Mouse (Mus musculus) midbrain, embryonic 14.5 days (tissue): Measurements from ENCODE around the gene Oprd1. TPM values are rescaled to one million over a fixed set of nuclear protein-coding genes. Genes with fewer than 3 reads are reported as not detected.

Source experiments
- ATAC-seq: fragments of 200-750 bp; cut with Nextera tagmentation; 2 replicates; pipeline ENCODE4 v1.8.0; 2017; ENCODE audit warnings: moderate number of reproducible peaks, moderate library complexity; ENCODE audit not compliant: low FRiP score, low TSS enrichment
- DNase-seq: peaks from one replicate; pipeline ENCODE4 v3.0.0-alpha.2; 2015
- H3K27ac ChIP-seq: fragments of 300-500 bp; sonication (generic); replicated peaks from 2 replicates; pipeline ENCODE4 v1.5.1; 2014; ENCODE audit warnings: mild to moderate bottlenecking, low read depth, low read length, moderate library complexity
- H3K27me3 ChIP-seq: fragments of 300-500 bp; sonication (generic); 2 replicates; pipeline ENCODE4 v1.6.1; 2014; ENCODE audit warnings: low read length, control low read depth, mixed read lengths; ENCODE audit not compliant: control insufficient read depth, insufficient read depth
- H3K36me3 ChIP-seq: fragments of 300-500 bp; sonication (generic); 2 replicates; pipeline ENCODE4 v1.6.1; 2014; ENCODE audit warnings: low read length, control low read depth; ENCODE audit not compliant: control insufficient read depth, insufficient read depth
- H3K4me1 ChIP-seq: fragments of 300-500 bp; sonication (generic); 2 replicates; pipeline ENCODE4 v1.6.1; 2014; ENCODE audit warnings: mild to moderate bottlenecking, antibody characterized with exemption, low read length, control low read depth; ENCODE audit not compliant: control insufficient read depth, insufficient read depth
- H3K4me2 ChIP-seq: fragments of 300-500 bp; sonication (generic); 2 replicates; pipeline ENCODE4 v1.6.1; 2014; ENCODE audit warnings: mild to moderate bottlenecking, low read length, moderate library complexity
- H3K4me3 ChIP-seq: fragments of 300-500 bp; sonication (generic); replicated peaks from 2 replicates; pipeline ENCODE4 v1.5.1; 2014; ENCODE audit warnings: low read depth, low read length
- H3K9ac ChIP-seq: fragments of 300-500 bp; sonication (generic); replicated peaks from 2 replicates; pipeline ENCODE4 v1.6.1; 2014; ENCODE audit warnings: mild to moderate bottlenecking, low read length, moderate library complexity
- H3K9me3 ChIP-seq: fragments of 300-500 bp; sonication (generic); 2 replicates; pipeline ENCODE4 v1.6.1; 2016; ENCODE audit warnings: low read length, control low read depth, mixed read lengths; ENCODE audit not compliant: control insufficient read depth
- WGBS: fragments of 180-500 bp; shearing (Covaris S2); extraction: QIAGEN DNeasy Blood & Tissue Kit; methylation state at CpG from one replicate; pipeline ENCODE4 v1.1.7; 2014; 5-methylcytosine and 5-hydroxymethylcytosine counted together
- polyA plus RNA-seq: library from polyadenylated mRNA; unstranded; fragments of >200 nt; fragmentation: Nextera tagmentation; extraction: Ambion mirVana; gene quantifications from 2 replicates; pipeline ENCODE4 v1.2.1, GENCODE M21; 2014

Gene Oprd1
- polyA plus RNA-seq, 1 experiment from 2014 or later: 0.08 TPM

- WGBS: 86% methylated on average over 5 of the region's 5 CpGs
- no peak overlapping the region for H3K9ac ChIP-seq
- H3K4me2 ChIP-seq: no peak overlapping the region
- no peak overlapping the region for H3K27ac ChIP-seq
- H3K27me3 ChIP-seq: no peaks in the 10 kb centered on the region
- no peak for ATAC-seq
- H3K4me1 ChIP-seq: no peaks in the 10 kb centered on the region; the same call in 1 of the 2 replicates
- no peak for DNase-seq
- H3K9me3 ChIP-seq: no peaks in the 10 kb centered on the region
- no peak overlapping the region for H3K4me3 ChIP-seq
- H3K36me3 ChIP-seq: no peaks in the 10 kb centered on the region
These were observed 25.5 kb upstream of the Oprd1 start for GRCm38 (mm10) chr4:132169761-132170160.

- Histone ChIP-seq H3K4me1 (no peaks in the 10 kb centered on the region; the same call in 1 of the 2 replicates), H3K27ac (no peak overlapping the region), H3K9me3 (no peaks in the 10 kb centered on the region), H3K27me3 (no peaks in the 10 kb centered on the region), H3K4me2 (no peak overlapping the region), H3K4me3 (no peak overlapping the region), H3K9ac (no peak overlapping the region), H3K36me3 (no peaks in the 10 kb centered on the region)
- ATAC-seq (no peak), DNase-seq (no peak)
- 96% methylated on average over 3 of the region's 3 CpGs for WGBS
These were observed 25.0 kb upstream of the Oprd1 start for GRCm38 (mm10) chr4:132169271-132169670.

DNA sequence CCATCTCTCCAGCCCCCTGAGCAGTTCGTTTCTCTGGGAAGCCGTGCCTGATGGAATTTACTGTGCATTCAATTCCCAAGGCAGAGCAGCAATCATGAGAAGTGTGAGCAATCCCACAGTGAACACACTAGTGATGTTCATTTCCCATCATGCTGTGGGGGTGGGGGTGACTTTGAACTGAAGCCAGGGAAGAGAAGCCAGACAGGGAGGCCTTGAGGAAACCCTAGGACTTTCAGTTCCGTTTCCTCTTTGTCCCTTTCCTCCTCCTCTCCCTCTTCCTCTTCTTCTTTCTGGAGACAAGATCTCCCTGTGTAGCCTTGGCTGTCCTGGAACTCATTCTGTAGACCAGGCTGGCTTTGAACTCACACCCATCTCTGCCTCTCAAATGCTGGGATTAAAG is 23.1 kb upstream of the Oprd1 start:
- H3K27me3 ChIP-seq: no peaks in the 10 kb centered on the region
- no peak overlapping the region for H3K4me2 ChIP-seq
- no peak overlapping the region for H3K27ac ChIP-seq
- 89% methylated on average over 3 of the region's 3 CpGs for WGBS
- no peak overlapping the region for H3K4me3 ChIP-seq
- H3K9me3 ChIP-seq: no peaks in the 10 kb centered on the region
- H3K36me3 ChIP-seq: no peaks in the 10 kb centered on the region
- no peaks in the 10 kb centered on the region; the same call in 1 of the 2 replicates for H3K4me1 ChIP-seq
- no peak overlapping the region for H3K9ac ChIP-seq
- ATAC-seq: no peak
- no peak for DNase-seq

DNA sequence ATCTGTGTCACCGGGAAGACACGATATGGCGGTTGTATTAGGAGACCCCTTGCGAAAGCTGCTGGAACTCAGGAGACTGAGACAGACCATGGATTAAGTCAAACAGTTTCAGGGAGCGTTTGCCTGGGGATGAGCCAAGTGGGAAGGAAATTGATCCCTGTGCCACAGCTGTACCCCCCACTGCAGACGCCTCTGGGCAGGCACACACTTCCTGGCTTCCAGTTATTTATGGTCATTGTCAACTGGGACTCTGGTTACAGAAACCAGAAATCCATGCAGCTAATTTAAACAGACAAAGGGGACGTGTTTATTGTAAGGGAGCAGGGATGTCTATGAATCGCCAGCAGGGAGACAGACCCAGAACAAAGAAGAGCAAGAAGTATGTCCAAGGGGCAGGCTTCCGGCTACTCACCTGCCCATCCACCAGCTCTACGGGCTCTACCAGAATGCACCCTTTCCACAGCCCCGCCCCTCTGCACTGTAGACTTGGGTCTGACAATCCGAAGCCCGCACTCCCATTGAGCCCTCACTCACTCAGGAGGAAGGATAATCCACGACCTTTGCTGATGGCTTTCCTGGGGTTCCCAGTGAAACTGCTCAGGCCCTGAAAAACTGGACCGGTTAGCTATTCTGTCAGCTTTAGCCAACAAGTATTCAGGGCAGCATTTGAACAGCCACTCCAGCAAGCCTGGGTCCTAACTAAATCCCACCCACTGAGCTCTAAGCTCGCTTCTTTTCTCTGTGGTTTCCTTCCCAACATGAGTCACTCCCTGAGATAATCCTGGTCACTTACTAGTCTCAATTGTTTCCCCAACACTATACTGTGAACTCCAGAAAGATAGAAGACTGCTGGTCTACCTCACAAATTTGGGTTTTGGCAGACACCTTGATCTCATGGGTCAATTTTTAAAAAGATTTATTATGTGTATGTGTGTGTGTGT is 22.3 kb upstream of the Oprd1 start:
- no peaks in the 10 kb centered on the region for H3K27me3 ChIP-seq
- no peaks in the 10 kb centered on the region for H3K36me3 ChIP-seq
- no peaks in the 10 kb centered on the region for H3K9me3 ChIP-seq
- no peak overlapping the region for H3K4me2 ChIP-seq
- no peak overlapping the region for H3K9ac ChIP-seq
- no peaks in the 10 kb centered on the region; the same call in 1 of the 2 replicates for H3K4me1 ChIP-seq
- no peak overlapping the region for H3K4me3 ChIP-seq
- no peak for DNase-seq
- no peak for ATAC-seq
- WGBS: 57% methylated on average over 16 of the region's 16 CpGs
- no peak overlapping the region for H3K27ac ChIP-seq

GRCm38 (mm10) chr4:132165691-132166090 is 21.4 kb upstream of the Oprd1 start:
- DNase-seq (peak; percentile 50), ATAC-seq (no peak)
- WGBS: 45% methylated on average over 14 of the region's 14 CpGs
- Histone ChIP-seq H3K4me2 (no peak overlapping the region), H3K27me3 (no peaks in the 10 kb centered on the region), H3K9ac (no peak overlapping the region), H3K36me3 (no peaks in the 10 kb centered on the region), H3K27ac (no peak overlapping the region), H3K4me3 (no peak overlapping the region), H3K4me1 (no peaks in the 10 kb centered on the region; the same call in 1 of the 2 replicates), H3K9me3 (no peaks in the 10 kb centered on the region)

GRCm38 (mm10) chr4:132156941-132157622 is 12.8 kb upstream of the Oprd1 start:
- H3K4me1 ChIP-seq: 0 out of 2 replicates have a peak, but pooled peaks cover 5% of the 10 kb centered on the region
- no peaks in the 10 kb centered on the region for H3K9me3 ChIP-seq
- ATAC-seq (no peak), DNase-seq (no peak)
- no peak overlapping the region for H3K9ac ChIP-seq
- no peaks in the 10 kb centered on the region for H3K36me3 ChIP-seq
- 60% methylated on average over 12 of the region's 12 CpGs for WGBS
- no peak overlapping the region for H3K27ac ChIP-seq
- no peak overlapping the region for H3K4me2 ChIP-seq
- no peaks in the 10 kb centered on the region for H3K27me3 ChIP-seq
- no peak overlapping the region for H3K4me3 ChIP-seq

DNA sequence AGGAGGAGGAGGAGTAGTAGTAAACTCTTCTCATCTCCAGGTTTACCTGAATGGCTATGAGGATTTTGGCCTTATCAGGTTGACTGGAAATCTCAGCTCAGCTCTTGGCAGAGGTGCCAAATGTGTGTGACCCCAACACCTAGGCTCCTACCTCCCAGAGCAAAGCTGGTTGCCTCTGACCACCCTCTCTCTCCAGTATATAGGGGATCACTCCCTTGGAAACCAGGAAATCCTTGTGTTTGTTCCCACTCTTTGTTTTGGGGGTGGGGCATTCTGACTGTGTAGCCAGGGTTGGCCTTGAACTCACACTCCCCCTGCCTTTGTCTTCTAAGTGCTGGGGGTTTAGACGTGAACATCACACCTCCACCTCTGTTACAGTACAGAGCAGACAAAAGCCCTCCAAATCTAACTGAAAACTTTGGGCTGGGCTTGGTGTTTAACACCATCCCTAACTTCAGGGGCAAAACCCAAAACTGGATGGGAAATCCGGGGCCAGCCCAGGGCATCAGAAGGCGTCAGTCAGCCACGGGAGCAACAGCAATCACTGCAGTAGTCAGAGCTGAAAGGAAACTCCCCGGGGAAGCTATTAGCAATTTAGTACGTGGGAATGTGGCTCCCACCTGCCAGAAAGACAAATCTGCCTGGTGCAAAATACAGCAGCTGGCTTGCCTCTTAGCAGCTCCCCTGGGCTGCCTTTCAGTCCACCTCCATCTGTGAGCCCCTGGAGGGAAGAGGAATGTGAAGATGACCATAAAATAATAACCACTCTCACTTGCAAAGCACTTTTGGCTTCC is 10.8 kb upstream of the Oprd1 start:
- H3K36me3 ChIP-seq: no peaks in the 10 kb centered on the region
- no peak overlapping the region for H3K9ac ChIP-seq
- H3K9me3 ChIP-seq: no peaks in the 10 kb centered on the region
- H3K4me3 ChIP-seq: no peak overlapping the region
- DNase-seq (peak; percentile 56), ATAC-seq (no peak)
- WGBS: 7% methylated on average over 6 of the region's 6 CpGs
- H3K4me1 ChIP-seq: 0 out of 2 replicates have a peak, but pooled peaks cover 5% of the 10 kb centered on the region
- no peaks in the 10 kb centered on the region for H3K27me3 ChIP-seq
- H3K27ac ChIP-seq: no peak overlapping the region
- no peak overlapping the region for H3K4me2 ChIP-seq

GRCm38 (mm10) chr4:132151673-132152072 is 7.4 kb upstream of the Oprd1 start:
- no peak for DNase-seq
- H3K4me1 ChIP-seq: 0 out of 2 replicates have a peak, but pooled peaks cover 5% of the 10 kb centered on the region
- no peak overlapping the region for H3K4me3 ChIP-seq
- H3K27me3 ChIP-seq: no peaks in the 10 kb centered on the region
- no peak overlapping the region for H3K9ac ChIP-seq
- no peak for ATAC-seq
- H3K27ac ChIP-seq: no peak overlapping the region
- no peaks in the 10 kb centered on the region for H3K36me3 ChIP-seq
- H3K9me3 ChIP-seq: no peaks in the 10 kb centered on the region
- WGBS: 80% methylated on average over 1 of the region's 1 CpGs
- H3K4me2 ChIP-seq: no peak overlapping the region
